8 mouse cellular contexts compared by ENCODE assay signal in genomic region chr14:97588182-97588581, GRCm38 (mm10).
DNase-seq lines count a peak whose midpoint lies in the region; ATAC-seq lines count a peak whose summit lies in the region.

No protein-coding gene starts in this region.

- H3K9me3 ChIP-seq in embryonic facial prominence, embryonic 10.5 days = no peaks in the 10 kb centered on the region
- H3K9me3 ChIP-seq in midbrain, embryonic 11.5 days (ENCODE audit: control insufficient read depth, low read length) = no peaks in the 10 kb centered on the region
- no peaks in the 10 kb centered on the region for H3K9me3 ChIP-seq in stomach, embryonic 15.5 days
- no peaks in the 10 kb centered on the region for H3K9me3 ChIP-seq in liver, embryonic 12.5 days (replicated peaks)

- H3K27me3 ChIP-seq in embryonic facial prominence, embryonic 10.5 days (replicated peaks; ENCODE audit: low read depth, poor library complexity, severe bottlenecking) = no peaks in the 10 kb centered on the region
- no peaks in the 10 kb centered on the region for H3K27me3 ChIP-seq in midbrain, embryonic 11.5 days (ENCODE audit: control insufficient read depth, insufficient read depth, low read length)
- no peaks in the 10 kb centered on the region for H3K27me3 ChIP-seq in stomach, embryonic 15.5 days (replicated peaks)
- no peaks in the 10 kb centered on the region for H3K27me3 ChIP-seq in liver, embryonic 12.5 days (replicated peaks)

- peak; percentile 46 to 64 for DNase-seq in cerebellum, postnatal 10 days
- no peak for DNase-seq in cerebellum, adult 8-10 months
- peak; percentile 45 for DNase-seq in embryonic facial prominence, embryonic 10.5 days (ENCODE audit: low spot score)
- DNase-seq in heart, postnatal 10 days = peak; percentile 23 to 41
- DNase-seq in left cerebral cortex, adult 18-20 months (ENCODE audit: low spot score in 2 of 2) = peak; percentile 4 to 8
- no peak for DNase-seq in midbrain, embryonic 11.5 days (ENCODE audit: low spot score, missing footprints)

- no peak overlapping the region for H3K27ac ChIP-seq in embryonic facial prominence, embryonic 10.5 days (replicated peaks)
- H3K27ac ChIP-seq in midbrain, embryonic 11.5 days (ENCODE audit: low read depth, low read length) = no peak overlapping the region; the same call in 1 of the 2 replicates
- H3K27ac ChIP-seq in stomach, embryonic 15.5 days = peak overlapping the region; percentile 65; the same call in 1 of the 2 replicates
- no peak overlapping the region for H3K27ac ChIP-seq in liver, embryonic 12.5 days

- 25% methylated on average over 7 of the region's 7 CpGs for WGBS in embryonic facial prominence, embryonic 10.5 days
- WGBS in midbrain, embryonic 11.5 days = 13% methylated on average over 7 of the region's 7 CpGs
- WGBS in stomach, embryonic 15.5 days = 25% methylated on average over 7 of the region's 7 CpGs
- 57% methylated on average over 7 of the region's 7 CpGs for WGBS in liver, embryonic 12.5 days (ENCODE audit: insufficient replicate concordance)

- peaks cover 9% of the 10 kb centered on the region for H3K4me1 ChIP-seq in embryonic facial prominence, embryonic 10.5 days
- H3K4me1 ChIP-seq in midbrain, embryonic 11.5 days (ENCODE audit: control insufficient read depth, insufficient read depth, low read length) = peaks cover 5% of the 10 kb centered on the region
- H3K4me1 ChIP-seq in stomach, embryonic 15.5 days = no peaks in the 10 kb centered on the region
- H3K4me1 ChIP-seq in liver, embryonic 12.5 days = no peaks in the 10 kb centered on the region

- intact Hi-C loops in heart, postnatal 10 days (cut with DNase I) = loop anchor here (5.0 kb wide), 1 partner anchor 224 kb away; no protein-coding TSS in a partner anchor

- H3K36me3 ChIP-seq in embryonic facial prominence, embryonic 10.5 days (replicated peaks) = no peaks in the 10 kb centered on the region
- no peaks in the 10 kb centered on the region for H3K36me3 ChIP-seq in midbrain, embryonic 11.5 days (ENCODE audit: control insufficient read depth, insufficient read depth, low read length)
- no peaks in the 10 kb centered on the region for H3K36me3 ChIP-seq in stomach, embryonic 15.5 days
- no peaks in the 10 kb centered on the region for H3K36me3 ChIP-seq in liver, embryonic 12.5 days

- peak; percentile 87 for ATAC-seq in midbrain, embryonic 11.5 days (ENCODE audit: low FRiP score)
- peak; percentile 60; the same call in 1 of the 2 replicates for ATAC-seq in stomach, embryonic 15.5 days (ENCODE audit: insufficient read depth, low FRiP score, low read depth)
- no peak for ATAC-seq in liver, embryonic 12.5 days

- no peak overlapping the region for H3K4me3 ChIP-seq in embryonic facial prominence, embryonic 10.5 days
- H3K4me3 ChIP-seq in midbrain, embryonic 11.5 days (ENCODE audit: low read depth, low read length) = no peak overlapping the region
- no peak overlapping the region for H3K4me3 ChIP-seq in stomach, embryonic 15.5 days (replicated peaks)
- H3K4me3 ChIP-seq in liver, embryonic 12.5 days = no peak overlapping the region

- H3K9ac ChIP-seq in midbrain, embryonic 11.5 days (ENCODE audit: low read length) = no peak overlapping the region
- no peak overlapping the region for H3K9ac ChIP-seq in stomach, embryonic 15.5 days
- H3K9ac ChIP-seq in liver, embryonic 12.5 days = no peak overlapping the region

- H3K4me2 ChIP-seq in midbrain, embryonic 11.5 days = no peak overlapping the region
- peak overlapping the region; percentile 19; the same call in 1 of the 2 replicates for H3K4me2 ChIP-seq in stomach, embryonic 15.5 days
- H3K4me2 ChIP-seq in liver, embryonic 12.5 days = no peak overlapping the region

Comparison
In these comparisons a context has a peak if more than half of its experiments do, and no peak if none do; other contexts are left out.
1. DNase-seq: peak in cerebellum, postnatal 10 days (2 of 2), embryonic facial prominence, embryonic 10.5 days (single experiment), heart, postnatal 10 days (2 of 2) and left cerebral cortex, adult 18-20 months (2 of 2); none in cerebellum, adult 8-10 months (single experiment) and midbrain, embryonic 11.5 days (single experiment).